Mouse (Mus musculus) MEL (cell line): ENCODE data around the gene Rab20.

ENCODE experiments used
- CTCF ChIP-seq, 3 experiments: IDR thresholded peaks in 2 of 3; conservative IDR thresholded peaks in 1 of 3; 2 replicates each; pipeline ENCODE4 v1.5.1; 2011 to 2012; ENCODE audit warnings: low read length in 3 of 3, low read depth in 2 of 3, mild to moderate bottlenecking in 2 of 3, improper control_type of control experiment in 1 of 3, inconsistent platforms in 1 of 3, mixed read lengths in 1 of 3, moderate library complexity in 1 of 3; ENCODE audit not compliant: control insufficient read depth in 1 of 3, insufficient read depth in 1 of 3, poor library complexity in 1 of 3, severe bottlenecking in 1 of 3
- GATA1 ChIP-seq: IDR thresholded peaks from 2 replicates; pipeline ENCODE4 v1.6.1; 2011; ENCODE audit warnings: low read depth, low read length, improper control_type of control experiment
- MAZ ChIP-seq: IDR thresholded peaks from 2 replicates; pipeline ENCODE4 v1.6.1; 2012; ENCODE audit warnings: low read depth, mild to moderate bottlenecking, inconsistent platforms, low read length, improper control_type of control experiment
- POLR2A ChIP-seq, 2 experiments: IDR thresholded peaks; 2 replicates each; pipeline ENCODE4 v1.6.1; 2011 to 2012; ENCODE audit warnings: low read length in 2 of 2, mild to moderate bottlenecking in 2 of 2, control low read depth in 1 of 2, improper control_type of control experiment in 1 of 2, low read depth in 1 of 2, moderate library complexity in 1 of 2; ENCODE audit not compliant: control insufficient read depth in 1 of 2, insufficient read depth in 1 of 2, poor library complexity in 1 of 2
- ZMIZ1 ChIP-seq: IDR thresholded peaks from 2 replicates; pipeline ENCODE4 v1.6.1; 2012; ENCODE audit warnings: low read depth, mild to moderate bottlenecking, inconsistent platforms, low read length, improper control_type of control experiment, moderate library complexity
- ZNF384 ChIP-seq: IDR thresholded peaks from 2 replicates; pipeline ENCODE4 v1.6.1; 2012; ENCODE audit warnings: low read depth, mild to moderate bottlenecking, inconsistent platforms, low read length, improper control_type of control experiment

GRCm38 (mm10) chr8:11452152-11452551, 26.4 kb downstream of the Rab20 start:
- TF ChIP-seq CTCF (IDR thresholded peaks at IDR 0.05 in 2 of 3, conservative IDR thresholded peaks at IDR 0.05 in 1 of 3; ENCODE audit: control insufficient read depth in 1 of 3, insufficient read depth in 1 of 3, low read depth in 2 of 3, low read length in 3 of 3, poor library complexity in 1 of 3, severe bottlenecking in 1 of 3) (no peak), POLR2A (IDR thresholded peaks at IDR 0.05; ENCODE audit: control insufficient read depth in 1 of 2, insufficient read depth in 1 of 2, low read depth in 1 of 2, low read length in 2 of 2, poor library complexity in 1 of 2) (no peak), ZMIZ1 (no peak), MAZ (no peak), GATA1 (no peak), ZNF384 (no peak)
